Mouse (Mus musculus): ENCODE results near the gene Snrpf. TPM values are rescaled to one million over a fixed set of nuclear protein-coding genes. Genes with fewer than 3 reads are reported as not detected.

Gene Snrpf
- polyA plus RNA-seq, 1 experiment from 2014 or later, result 145 TPM

GRCm38 (mm10) chr10:93541585-93541984 is 47.9 kb downstream of the Snrpf start:
- no peak for DNase-seq (ENCODE audit: low spot score)
- WGBS, result 70% methylated on average over 1 of the region's 1 CpGs

GRCm38 (mm10) chr10:93540431-93541210 is 48.9 kb downstream of the Snrpf start, which contains the start of gene Ccdc38:
Gene Ccdc38, plus strand, starts transcription at chr10:93540632.
- Histone ChIP-seq H3K9me3 (no peaks in the 10 kb centered on the region), H3K36me3 (no peaks in the 10 kb centered on the region), H3K4me3 (peak within 1 kb of the TSS; percentile 58), H3K27me3 (ENCODE audit: insufficient read depth, poor library complexity, severe bottlenecking) (peaks cover 25% of the 10 kb centered on the region), H3K4me1 (peaks cover 20% of the 10 kb centered on the region), H3K27ac (peak within 1 kb of the TSS; percentile 75)
- DNase-seq (ENCODE audit: low spot score), result no peak
- 56% methylated on average over 17 of the region's 17 CpGs for WGBS

More at GRCm38 (mm10) chr10:93541585-93541984, 47.9 kb downstream of the Snrpf start:
- H3K9me3 ChIP-seq, result no peaks in the 10 kb centered on the region
- peaks cover 22% of the 10 kb centered on the region for H3K4me1 ChIP-seq
- no peaks in the 10 kb centered on the region for H3K36me3 ChIP-seq
- H3K27me3 ChIP-seq (ENCODE audit: insufficient read depth, poor library complexity, severe bottlenecking), result peaks cover 19% of the 10 kb centered on the region
- H3K27ac ChIP-seq, result no peak overlapping the region
- H3K4me3 ChIP-seq, result no peak overlapping the region

- WGBS, result 3% methylated on average over 35 of the region's 35 CpGs
- Histone ChIP-seq H3K4me1 (peaks cover 20% of the 10 kb centered on the region), H3K4me3 (peak within 1 kb of the TSS; percentile 58), H3K36me3 (no peaks in the 10 kb centered on the region), H3K27me3 (ENCODE audit: insufficient read depth, poor library complexity, severe bottlenecking) (peaks cover 33% of the 10 kb centered on the region), H3K27ac (peak within 1 kb of the TSS; percentile 75), H3K9me3 (no peaks in the 10 kb centered on the region)
- DNase-seq (ENCODE audit: low spot score), result peak; percentile 93
Measured at GRCm38 (mm10) chr10:93539775-93540430, 49.6 kb downstream of the Snrpf start, which contains the start of gene Amdhd1. Gene Amdhd1, minus strand, starts transcription at chr10:93540033.

GRCm38 (mm10) chr10:93538818-93539217 is 50.7 kb downstream of the Snrpf start:
- no peak for DNase-seq (ENCODE audit: low spot score)

GRCm38 (mm10) chr10:93538287-93538686 is 51.2 kb downstream of the Snrpf start:
- H3K4me3 ChIP-seq, result no peak overlapping the region
- 88% methylated on average over 2 of the region's 2 CpGs for WGBS
- H3K9me3 ChIP-seq, result no peaks in the 10 kb centered on the region
- no peak for DNase-seq (ENCODE audit: low spot score)
- H3K36me3 ChIP-seq, result no peaks in the 10 kb centered on the region
- H3K4me1 ChIP-seq, result peaks cover 25% of the 10 kb centered on the region
- peaks cover 44% of the 10 kb centered on the region for H3K27me3 ChIP-seq (ENCODE audit: insufficient read depth, poor library complexity, severe bottlenecking)
- H3K27ac ChIP-seq, result no peak overlapping the region

More at GRCm38 (mm10) chr10:93538818-93539217, 50.7 kb downstream of the Snrpf start:
- H3K4me3 ChIP-seq, result no peak overlapping the region
- no peaks in the 10 kb centered on the region for H3K9me3 ChIP-seq
- WGBS, result 64% methylated on average over 6 of the region's 6 CpGs
- H3K4me1 ChIP-seq, result peaks cover 25% of the 10 kb centered on the region
- no peak overlapping the region for H3K27ac ChIP-seq
- H3K36me3 ChIP-seq, result no peaks in the 10 kb centered on the region
- H3K27me3 ChIP-seq (ENCODE audit: insufficient read depth, poor library complexity, severe bottlenecking), result peaks cover 44% of the 10 kb centered on the region

Other genes with a start within 250 kb of the Snrpf start
- gene Lta4h, start 136.3 kb downstream of the Snrpf start, polyA plus RNA-seq (2016; fragmentation: Nextera tagmentation; extraction: Ambion mirVana), result 236 and 246 TPM in 2 replicates
- 0.05 and 0.33 TPM in 2 replicates for gene Hal, start 100.9 kb downstream of the Snrpf start, polyA plus RNA-seq (2016; fragmentation: Nextera tagmentation; extraction: Ambion mirVana)
- 0.26 and 1.5 TPM in 2 replicates for gene Amdhd1, start 49.7 kb downstream of the Snrpf start, polyA plus RNA-seq (2016; fragmentation: Nextera tagmentation; extraction: Ambion mirVana)
- 0.17 and 0.35 TPM in 2 replicates for gene Ccdc38, start 49.1 kb downstream of the Snrpf start, polyA plus RNA-seq (2016; fragmentation: Nextera tagmentation; extraction: Ambion mirVana)
- gene Ntn4, start 51.0 kb upstream of the Snrpf start, polyA plus RNA-seq (2016; fragmentation: Nextera tagmentation; extraction: Ambion mirVana), result 0.06 and 0.40 TPM in 2 replicates
- 1.6 and 2.0 TPM in 2 replicates for gene Usp44, start 241.8 kb upstream of the Snrpf start, polyA plus RNA-seq (2016; fragmentation: Nextera tagmentation; extraction: Ambion mirVana)